Mouse (Mus musculus) midbrain, embryonic 14.5 days (tissue): ENCODE results near the gene Mcat. TPM values are rescaled to one million over a fixed set of nuclear protein-coding genes. Genes with fewer than 3 reads are reported as not detected.

Experiments
- ATAC-seq: fragments of 200-750 bp; cut with Nextera tagmentation; 2 replicates; pipeline ENCODE4 v1.8.0; 2017; ENCODE audit warnings: moderate number of reproducible peaks, moderate library complexity; ENCODE audit not compliant: low FRiP score, low TSS enrichment
- DNase-seq: peaks from one replicate; pipeline ENCODE4 v3.0.0-alpha.2; 2015
- H3K27ac ChIP-seq: fragments of 300-500 bp; sonication (generic); replicated peaks from 2 replicates; pipeline ENCODE4 v1.5.1; 2014; ENCODE audit warnings: mild to moderate bottlenecking, low read depth, low read length, moderate library complexity
- H3K27me3 ChIP-seq: fragments of 300-500 bp; sonication (generic); 2 replicates; pipeline ENCODE4 v1.6.1; 2014; ENCODE audit warnings: low read length, control low read depth, mixed read lengths; ENCODE audit not compliant: control insufficient read depth, insufficient read depth
- H3K36me3 ChIP-seq: fragments of 300-500 bp; sonication (generic); 2 replicates; pipeline ENCODE4 v1.6.1; 2014; ENCODE audit warnings: low read length, control low read depth; ENCODE audit not compliant: control insufficient read depth, insufficient read depth
- H3K4me1 ChIP-seq: fragments of 300-500 bp; sonication (generic); 2 replicates; pipeline ENCODE4 v1.6.1; 2014; ENCODE audit warnings: mild to moderate bottlenecking, antibody characterized with exemption, low read length, control low read depth; ENCODE audit not compliant: control insufficient read depth, insufficient read depth
- H3K4me2 ChIP-seq: fragments of 300-500 bp; sonication (generic); 2 replicates; pipeline ENCODE4 v1.6.1; 2014; ENCODE audit warnings: mild to moderate bottlenecking, low read length, moderate library complexity
- H3K4me3 ChIP-seq: fragments of 300-500 bp; sonication (generic); replicated peaks from 2 replicates; pipeline ENCODE4 v1.5.1; 2014; ENCODE audit warnings: low read depth, low read length
- H3K9ac ChIP-seq: fragments of 300-500 bp; sonication (generic); replicated peaks from 2 replicates; pipeline ENCODE4 v1.6.1; 2014; ENCODE audit warnings: mild to moderate bottlenecking, low read length, moderate library complexity
- H3K9me3 ChIP-seq: fragments of 300-500 bp; sonication (generic); 2 replicates; pipeline ENCODE4 v1.6.1; 2016; ENCODE audit warnings: low read length, control low read depth, mixed read lengths; ENCODE audit not compliant: control insufficient read depth
- WGBS: fragments of 180-500 bp; shearing (Covaris S2); extraction: QIAGEN DNeasy Blood & Tissue Kit; methylation state at CpG from one replicate; pipeline ENCODE4 v1.1.7; 2014; 5-methylcytosine and 5-hydroxymethylcytosine counted together
- polyA plus RNA-seq: library from polyadenylated mRNA; unstranded; fragments of >200 nt; fragmentation: Nextera tagmentation; extraction: Ambion mirVana; gene quantifications from 2 replicates; pipeline ENCODE4 v1.2.1, GENCODE M21; 2014

Mcat gene
- polyA plus RNA-seq, result 30.3 and 36.2 TPM in 2 replicates

DNA sequence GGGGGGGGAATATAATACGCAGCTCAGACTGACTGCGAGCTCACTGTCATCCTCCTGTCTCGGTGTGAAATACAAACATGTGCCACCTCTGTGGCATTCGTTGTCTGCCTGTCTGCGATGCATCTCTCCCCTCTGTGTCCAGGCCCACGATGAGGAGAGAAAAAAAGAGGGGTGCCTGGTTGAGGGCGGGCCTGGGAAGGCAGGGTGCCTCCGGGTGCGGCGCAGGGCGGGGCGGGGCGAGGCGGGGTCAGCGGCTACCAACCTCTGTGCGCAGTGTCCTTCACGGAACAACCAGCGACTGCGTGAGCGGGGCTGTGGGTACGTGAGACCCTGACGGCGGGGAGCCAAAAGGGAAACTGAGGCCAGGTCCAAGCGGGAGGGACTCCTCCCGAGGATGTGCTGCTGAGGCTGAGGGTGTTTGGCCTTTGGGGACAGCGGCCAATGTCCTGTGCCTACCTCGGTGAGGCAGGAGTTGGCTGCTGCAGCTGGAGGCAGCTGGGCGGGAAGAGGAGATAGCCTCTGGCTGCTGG lies at the start of gene Mcat, which contains the start of gene Tspo:
Gene Mcat, minus strand, starts transcription at position 461 of the 530 bp plus-strand sequence.
Gene Tspo, plus strand, starts transcription at position 266 of the 530 bp plus-strand sequence.
- peaks cover 13% of the 10 kb centered on the region for H3K4me1 ChIP-seq
- 2% methylated on average over 28 of the region's 28 CpGs for WGBS
- ATAC-seq, result no peak

GRCm38 (mm10) chr15:83607115-83607802 lies 43.7 kb upstream of the Mcat start:
- DNase-seq, result peak; percentile 81
- Histone ChIP-seq H3K36me3 (no peaks in the 10 kb centered on the region), H3K4me2 (no peak overlapping the region), H3K4me1 (no peaks in the 10 kb centered on the region), H3K4me3 (no peak overlapping the region), H3K9me3 (no peaks in the 10 kb centered on the region), H3K27me3 (no peaks in the 10 kb centered on the region), H3K27ac (no peak overlapping the region), H3K9ac (no peak overlapping the region)
- ATAC-seq, result no peak; the same call in 1 of the 2 replicates
- WGBS, result 56% methylated on average over 15 of the region's 15 CpGs

More for the DNA sequence above, at the start of gene Mcat, which contains the start of gene Tspo:
- Histone ChIP-seq H3K27ac (no peak within 1 kb of the TSS), H3K9me3 (no peaks in the 10 kb centered on the region), H3K27me3 (peaks cover 8% of the 10 kb centered on the region), H3K36me3 (no peaks in the 10 kb centered on the region), H3K9ac (peak within 1 kb of the TSS; percentile 31), H3K4me2 (peak within 1 kb of the TSS; percentile 62), H3K4me3 (peak within 1 kb of the TSS; percentile 25)
- DNase-seq, result no peak

DNA sequence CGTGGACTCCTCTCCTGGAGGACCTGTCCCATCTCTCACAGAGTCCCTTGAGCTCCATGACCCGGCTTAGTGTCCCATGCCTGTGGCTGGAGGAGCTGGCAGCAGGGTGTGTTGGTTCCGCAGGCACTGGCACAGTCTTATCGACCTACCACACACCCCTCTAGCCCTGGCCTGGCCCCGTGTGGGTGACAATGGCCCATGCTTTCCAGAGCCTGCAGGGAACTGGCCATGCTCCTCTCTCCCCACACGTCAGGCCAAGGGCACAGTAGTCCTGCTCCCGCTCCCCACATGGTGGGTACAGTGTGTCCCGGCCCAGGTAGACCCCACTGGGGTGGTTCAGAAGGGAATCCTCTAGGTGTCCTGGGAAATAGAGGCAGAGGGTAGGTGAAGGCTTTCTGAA lies 43.1 kb upstream of the Mcat start:
- no peaks in the 10 kb centered on the region for H3K36me3 ChIP-seq
- no peak overlapping the region for H3K27ac ChIP-seq
- DNase-seq (no peak), ATAC-seq (no peak)
- no peaks in the 10 kb centered on the region for H3K27me3 ChIP-seq
- no peak overlapping the region for H3K4me2 ChIP-seq
- H3K9me3 ChIP-seq, result no peaks in the 10 kb centered on the region
- no peak overlapping the region for H3K9ac ChIP-seq
- WGBS, result 91% methylated on average over 8 of the region's 8 CpGs
- H3K4me3 ChIP-seq, result no peak overlapping the region
- no peaks in the 10 kb centered on the region for H3K4me1 ChIP-seq

- H3K36me3 ChIP-seq, result no peaks in the 10 kb centered on the region
- no peak overlapping the region for H3K9ac ChIP-seq
- DNase-seq (no peak), ATAC-seq (no peak)
- no peaks in the 10 kb centered on the region for H3K27me3 ChIP-seq
- 93% methylated on average over 11 of the region's 11 CpGs for WGBS
- H3K4me2 ChIP-seq, result no peak overlapping the region
- H3K4me3 ChIP-seq, result no peak overlapping the region
- no peak overlapping the region for H3K27ac ChIP-seq
- H3K9me3 ChIP-seq, result no peaks in the 10 kb centered on the region
- no peaks in the 10 kb centered on the region for H3K4me1 ChIP-seq
Observed at GRCm38 (mm10) chr15:83606216-83606615, 42.6 kb upstream of the Mcat start.

GRCm38 (mm10) chr15:83603426-83603825 lies 39.8 kb upstream of the Mcat start:
- H3K27me3 ChIP-seq, result no peaks in the 10 kb centered on the region
- ATAC-seq (no peak), DNase-seq (no peak)
- H3K4me1 ChIP-seq, result no peaks in the 10 kb centered on the region
- no peak overlapping the region for H3K4me2 ChIP-seq
- H3K9me3 ChIP-seq, result no peaks in the 10 kb centered on the region
- no peaks in the 10 kb centered on the region for H3K36me3 ChIP-seq
- H3K9ac ChIP-seq, result no peak overlapping the region
- WGBS, result 94% methylated on average over 7 of the region's 7 CpGs
- H3K4me3 ChIP-seq, result no peak overlapping the region
- H3K27ac ChIP-seq, result no peak overlapping the region

DNA sequence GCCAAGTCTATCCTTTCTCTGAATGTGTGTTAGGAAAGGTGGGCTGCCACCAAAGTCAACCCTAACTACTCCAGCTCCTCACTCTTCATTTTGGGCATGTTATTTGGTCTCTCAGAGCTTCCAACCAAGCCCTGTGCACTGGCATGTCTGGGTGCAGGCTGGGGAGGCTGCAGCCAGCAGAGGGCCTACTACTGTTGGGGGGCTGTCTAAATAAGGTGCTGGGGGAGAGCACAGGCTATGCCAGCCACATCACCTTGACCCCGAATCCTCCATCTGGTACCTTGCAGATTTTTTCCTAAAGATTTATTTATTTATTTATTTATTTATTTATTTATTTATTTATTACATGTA lies 39.4 kb upstream of the Mcat start:
- Histone ChIP-seq H3K4me1 (no peaks in the 10 kb centered on the region), H3K9me3 (no peaks in the 10 kb centered on the region), H3K27me3 (no peaks in the 10 kb centered on the region), H3K36me3 (no peaks in the 10 kb centered on the region), H3K4me2 (no peak overlapping the region), H3K27ac (no peak overlapping the region), H3K4me3 (no peak overlapping the region), H3K9ac (no peak overlapping the region)
- ATAC-seq (no peak), DNase-seq (no peak)
- 100% methylated on average over 1 of the region's 1 CpGs for WGBS

GRCm38 (mm10) chr15:83602372-83603045 lies 38.9 kb upstream of the Mcat start:
- H3K4me3 ChIP-seq, result no peak overlapping the region
- ATAC-seq, result no peak
- H3K9ac ChIP-seq, result no peak overlapping the region
- no peaks in the 10 kb centered on the region for H3K36me3 ChIP-seq
- no peak overlapping the region for H3K4me2 ChIP-seq
- no peaks in the 10 kb centered on the region for H3K27me3 ChIP-seq
- 88% methylated on average over 13 of the region's 13 CpGs for WGBS
- H3K9me3 ChIP-seq, result no peaks in the 10 kb centered on the region
- no peak for DNase-seq
- no peak overlapping the region for H3K27ac ChIP-seq
- H3K4me1 ChIP-seq, result no peaks in the 10 kb centered on the region

DNA sequence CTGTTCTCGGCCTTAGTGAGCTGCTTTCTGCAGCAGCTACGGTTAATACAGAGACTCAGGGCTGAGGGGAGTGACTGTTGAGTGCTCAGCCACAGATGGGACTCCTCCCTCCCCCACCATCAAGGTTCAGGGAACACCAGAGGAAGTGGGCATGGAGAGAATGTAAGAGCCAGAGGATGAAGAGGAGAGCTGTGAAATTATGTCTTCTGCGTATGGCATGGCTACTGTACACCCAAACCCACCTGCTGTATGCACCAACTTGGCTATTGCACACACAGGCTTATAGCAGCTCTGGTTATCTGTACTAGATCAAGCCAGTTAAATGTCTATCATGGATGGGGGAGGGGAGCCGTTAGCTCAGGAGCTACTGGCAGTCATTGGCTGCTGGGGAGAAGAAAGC lies 37.6 kb upstream of the Mcat start:
- Histone ChIP-seq H3K4me2 (no peak overlapping the region), H3K4me3 (no peak overlapping the region), H3K4me1 (no peaks in the 10 kb centered on the region), H3K9ac (no peak overlapping the region), H3K36me3 (no peaks in the 10 kb centered on the region), H3K9me3 (no peaks in the 10 kb centered on the region), H3K27me3 (no peaks in the 10 kb centered on the region), H3K27ac (no peak overlapping the region)
- 71% methylated on average over 4 of the region's 4 CpGs for WGBS
- DNase-seq (no peak), ATAC-seq (no peak)
